Mouse (Mus musculus) hematopoietic stem cell, adult 5-6 weeks (primary cell): ENCODE results near the gene Alox12b. TPM values are rescaled to one million over a fixed set of nuclear protein-coding genes. Genes with fewer than 3 reads are reported as not detected.

ENCODE experiments used
- ATAC-seq, 2 experiments: fragments of 125-278 bp in 1 of 2; replicated peaks in 1 of 2; 2 replicates each; pipeline ENCODE4 v1.8.0; 2016 to 2017; ENCODE audit warnings: inconsistent platforms in 2 of 2, mild to moderate bottlenecking in 2 of 2, moderate number of reproducible peaks in 2 of 2, low read depth in 1 of 2, moderate TSS enrichment in 1 of 2; ENCODE audit not compliant: low FRiP score in 2 of 2, poor library complexity in 2 of 2, severe bottlenecking in 2 of 2, insufficient read depth in 1 of 2, low TSS enrichment in 1 of 2
- total RNA-seq: library from RNA; stranded (forward); fragments of 172-1452, 232-1000 nt; gene quantifications from 2 replicates; pipeline ENCODE4 v1.2.3, GENCODE M21; 2017

Gene Alox12b
- total RNA-seq, 1 experiment from 2014 or later, result not detected

DNA sequence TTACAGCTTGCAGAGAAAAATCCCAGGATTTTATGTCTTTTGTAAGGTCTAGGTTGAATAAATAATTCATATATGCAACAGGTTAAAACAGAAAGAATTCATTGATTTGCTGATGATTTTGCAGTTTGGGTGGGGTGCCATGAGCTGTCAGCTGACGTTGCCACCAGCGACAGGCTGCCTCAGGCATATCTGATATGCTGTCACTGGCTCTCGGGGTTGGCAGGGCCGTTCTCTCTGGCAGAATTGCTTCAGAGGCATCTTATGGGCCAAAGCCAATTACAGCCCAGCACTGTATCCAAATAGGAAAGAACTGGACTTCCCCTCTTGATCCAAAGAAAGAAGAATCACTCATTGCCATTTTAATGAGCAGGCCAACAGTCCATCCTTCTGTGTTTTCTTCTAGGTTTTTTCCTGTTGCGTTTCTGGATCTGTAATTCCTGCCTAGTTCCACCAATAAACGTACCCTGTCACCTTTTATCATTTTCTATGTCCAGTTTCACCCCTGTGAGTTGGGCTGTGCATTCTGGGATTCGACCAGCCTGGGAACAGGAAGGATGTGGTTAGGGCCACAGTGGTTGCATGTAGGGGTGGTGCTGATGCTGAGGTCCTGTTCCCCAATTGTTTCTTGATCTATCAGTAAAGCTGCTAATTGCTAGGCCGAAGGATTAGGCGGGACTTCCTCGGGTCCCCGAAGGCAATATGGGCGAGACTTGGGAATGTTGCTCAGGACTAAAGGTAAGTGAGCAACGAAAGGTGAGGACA lies 45.9 kb downstream of the Alox12b start:
- no peak for ATAC-seq

DNA sequence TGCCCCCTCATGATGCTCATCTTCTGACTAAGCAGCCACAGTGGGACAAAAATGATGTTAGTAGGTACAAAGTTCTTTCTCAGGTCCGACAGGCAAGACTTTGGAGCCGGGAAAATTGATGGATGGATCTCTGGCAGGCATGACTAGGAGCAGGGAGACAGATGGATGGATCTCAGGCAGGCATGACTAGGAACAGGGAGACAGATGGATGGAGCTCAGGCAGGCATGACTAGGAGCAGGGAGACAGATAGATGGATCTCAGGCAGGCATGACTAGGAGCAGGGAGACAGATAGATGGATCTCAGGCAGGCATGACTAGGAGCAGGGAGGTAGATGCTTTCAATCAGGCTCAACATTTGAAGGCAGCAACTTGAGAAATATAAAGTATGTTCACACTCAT lies 54.6 kb downstream of the Alox12b start:
- no peak for ATAC-seq

DNA sequence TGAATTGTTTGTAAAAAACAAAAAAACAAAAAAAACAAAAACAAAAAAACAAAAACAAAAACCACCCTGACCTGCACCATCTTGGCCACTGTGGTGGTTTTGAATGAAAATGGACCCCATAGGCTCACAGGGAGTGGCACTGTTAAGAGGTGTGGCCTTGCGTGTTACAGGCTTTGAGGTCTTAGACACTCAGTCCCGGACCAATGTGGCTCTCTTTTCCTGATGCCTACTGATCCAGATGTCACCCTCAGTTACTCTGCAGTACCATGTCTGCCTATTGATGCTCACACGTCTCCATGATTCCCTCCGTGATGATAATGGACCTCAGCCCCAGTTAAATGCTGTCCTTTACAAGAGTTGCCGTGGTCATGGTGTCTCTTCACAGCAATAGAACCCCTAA lies 60.6 kb downstream of the Alox12b start:
- no peak for ATAC-seq

DNA sequence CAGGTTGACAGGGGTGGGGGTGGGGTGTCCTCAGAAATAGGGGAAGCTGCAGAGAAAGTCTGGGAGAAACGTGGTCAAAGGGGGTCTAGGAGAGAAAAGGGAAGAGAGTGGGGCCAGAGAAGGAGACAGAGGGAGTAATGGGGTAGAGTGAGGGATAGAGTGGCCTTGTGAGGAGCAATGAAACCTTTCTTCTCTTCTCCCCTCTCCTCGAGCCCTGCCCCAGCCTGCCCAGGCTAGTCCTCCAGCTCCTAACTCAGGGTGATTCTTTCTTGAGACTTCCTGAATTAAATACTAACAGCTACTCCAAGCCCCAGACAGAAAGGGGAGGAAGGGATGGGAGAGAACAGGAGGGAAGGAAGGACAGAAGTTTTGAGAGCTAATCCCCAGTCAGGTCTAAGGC lies 61.9 kb downstream of the Alox12b start:
- ATAC-seq, result no peak

Other genes starting within 250 kb of the Alox12b start
- not detected in 2 replicates for gene Odf4, start 229.9 kb upstream of the Alox12b start, total RNA-seq
- gene Arhgef15, start 199.5 kb upstream of the Alox12b start, total RNA-seq, result 0.81 and 1.8 TPM in 2 replicates
- gene Slc25a35, start 188.9 kb upstream of the Alox12b start, total RNA-seq, result 2.3 and 2.4 TPM in 2 replicates
- gene Rangrf, start 181.8 kb upstream of the Alox12b start, total RNA-seq, result 40.1 and 44.5 TPM in 2 replicates
- gene Pfas, start 148.5 kb upstream of the Alox12b start, total RNA-seq, result 34.5 and 39.2 TPM in 2 replicates
- 21.9 and 40.1 TPM in 2 replicates for gene Ctc1, start 141.1 kb upstream of the Alox12b start, total RNA-seq
- gene Aurkb, start 111.3 kb upstream of the Alox12b start, total RNA-seq, result 56.2 and 69.2 TPM in 2 replicates
- 5.2 and 6.7 TPM in 2 replicates for gene Borcs6, start 97.3 kb upstream of the Alox12b start, total RNA-seq
- 22.0 and 39.1 TPM in 2 replicates for gene Tmem107, start 86.2 kb upstream of the Alox12b start, total RNA-seq
- gene Vamp2, start 68.5 kb upstream of the Alox12b start, total RNA-seq, result 20.9 and 22.5 TPM in 2 replicates
- 33.6 and 42.1 TPM in 2 replicates for gene Per1, start 61.8 kb upstream of the Alox12b start, total RNA-seq
- gene Hes7, start 36.6 kb upstream of the Alox12b start, total RNA-seq, result not detected in 2 replicates
- gene 9130213A22Rik, start 34.4 kb upstream of the Alox12b start, total RNA-seq, result not detected in 2 replicates
- not detected in 2 replicates for gene Aloxe3, start 31.1 kb upstream of the Alox12b start, total RNA-seq
- gene Alox8, start 40.9 kb downstream of the Alox12b start, total RNA-seq, result 0.30 TPM in 1 of 2 replicates, not detected in the other
- not detected in 2 replicates for gene Gucy2e, start 80.0 kb downstream of the Alox12b start, total RNA-seq
- 23.0 and 30.4 TPM in 2 replicates for gene Cntrob, start 166.8 kb downstream of the Alox12b start, total RNA-seq
- gene Trappc1, start 167.0 kb downstream of the Alox12b start, total RNA-seq, result 48.6 and 57.3 TPM in 2 replicates
- gene Kcnab3, start 169.3 kb downstream of the Alox12b start, total RNA-seq, result 1.1 TPM in 1 of 2 replicates, not detected in the other
- gene Rnf227, start 183.5 kb downstream of the Alox12b start, total RNA-seq, result 10.7 and 14.6 TPM in 2 replicates
- 98.4 and 128 TPM in 2 replicates for gene Chd3, start 212.4 kb downstream of the Alox12b start, total RNA-seq
- gene Naa38, start 238.5 kb downstream of the Alox12b start, total RNA-seq, result 93.2 and 152 TPM in 2 replicates
- gene Cyb5d1, start 238.6 kb downstream of the Alox12b start, total RNA-seq, result 59.7 and 69.7 TPM in 2 replicates
- gene Tmem88, start 241.2 kb downstream of the Alox12b start, total RNA-seq, result 0.74 and 1.5 TPM in 2 replicates